Mouse (Mus musculus): ENCODE results near the gene Arhgap25.
"Not testable (repeated sequence)": the region's sequence is repeated elsewhere in the genome, so short reads cannot be mapped to it uniquely, and the experiment has no call there.

The Arhgap25 gene

DNA sequence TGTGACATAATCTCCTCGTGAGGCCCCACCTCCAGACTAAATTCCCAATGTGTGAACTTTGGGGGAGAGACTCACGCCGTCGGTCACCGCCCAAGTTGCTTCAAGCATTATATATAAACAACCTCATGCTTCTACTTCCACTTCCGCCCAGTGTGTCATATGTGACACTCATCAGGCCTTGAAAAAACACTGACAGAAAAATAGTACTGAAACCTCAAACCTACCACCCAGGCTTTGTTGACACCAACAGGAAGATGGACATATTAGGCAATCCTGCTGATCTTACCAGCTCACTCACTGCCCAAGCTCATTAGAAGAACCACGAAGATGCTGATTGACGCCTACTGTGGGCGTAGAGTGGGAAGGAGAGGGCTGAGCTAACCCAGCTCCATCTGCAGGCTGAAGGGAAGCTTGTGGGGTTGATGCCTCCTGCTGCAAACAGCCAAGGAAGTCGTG is 30.2 kb downstream of the Arhgap25 start:
- DNase-seq: no peak

DNA sequence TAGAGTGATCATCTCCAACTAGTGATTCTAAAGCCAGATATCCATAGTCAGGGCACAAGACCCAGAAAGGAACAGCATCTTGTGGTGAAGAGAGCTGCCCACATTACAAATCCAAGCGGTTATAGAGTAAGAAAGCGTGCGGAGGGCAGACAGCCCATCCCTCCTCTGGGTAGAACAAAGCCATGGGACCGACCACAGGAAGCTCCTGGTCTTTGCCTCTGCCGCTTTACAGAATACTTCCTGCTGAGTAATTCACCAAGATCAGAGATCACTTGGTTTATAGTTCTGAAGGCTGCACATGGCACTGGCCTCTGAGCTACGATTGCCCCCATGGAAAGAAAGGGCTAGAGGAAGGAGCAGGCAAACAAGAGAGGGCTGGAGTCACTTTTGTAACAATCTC is 30.6 kb downstream of the Arhgap25 start:
- no peak for DNase-seq

DNA sequence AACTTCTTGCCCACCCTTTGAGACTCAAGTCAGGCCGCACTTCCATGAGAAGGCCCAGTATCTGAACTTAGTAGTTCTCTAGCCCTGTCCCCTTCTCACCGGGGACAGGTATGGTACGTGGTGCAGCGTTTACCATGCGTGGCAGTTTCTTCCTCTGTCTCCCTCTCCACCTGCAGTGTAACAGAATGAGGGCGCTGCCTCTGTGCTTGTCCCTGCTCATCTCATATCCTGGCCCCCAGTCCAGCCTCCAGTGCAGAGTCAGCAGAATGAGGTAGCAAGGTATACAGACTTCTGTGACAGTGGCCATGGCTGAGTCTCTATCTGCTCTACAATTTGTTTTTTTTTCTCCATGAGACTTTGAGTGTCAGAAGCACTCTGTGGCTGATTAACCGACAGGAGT is 32.4 kb downstream of the Arhgap25 start:
- no peak for DNase-seq

DNA sequence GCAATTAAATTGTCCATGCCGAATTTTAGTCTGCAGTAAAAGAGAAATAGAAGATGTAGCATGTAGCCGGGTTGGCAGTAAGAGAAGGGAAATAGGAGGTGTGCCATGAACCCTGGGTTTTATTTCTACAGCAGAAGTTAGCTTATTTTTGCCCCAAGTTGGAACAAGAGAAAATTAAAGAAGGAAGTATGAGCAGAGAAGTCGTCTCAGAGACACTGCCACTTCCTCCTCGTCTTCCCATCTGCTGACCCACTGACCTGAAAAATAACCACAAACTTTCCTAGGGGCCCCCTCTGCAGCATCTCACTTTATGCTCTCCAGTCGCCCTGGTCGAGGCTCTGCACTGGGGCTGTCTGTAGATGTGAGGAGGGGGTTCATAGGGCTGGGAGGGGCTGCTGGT is 33.3 kb downstream of the Arhgap25 start:
- no peak for DNase-seq

DNA sequence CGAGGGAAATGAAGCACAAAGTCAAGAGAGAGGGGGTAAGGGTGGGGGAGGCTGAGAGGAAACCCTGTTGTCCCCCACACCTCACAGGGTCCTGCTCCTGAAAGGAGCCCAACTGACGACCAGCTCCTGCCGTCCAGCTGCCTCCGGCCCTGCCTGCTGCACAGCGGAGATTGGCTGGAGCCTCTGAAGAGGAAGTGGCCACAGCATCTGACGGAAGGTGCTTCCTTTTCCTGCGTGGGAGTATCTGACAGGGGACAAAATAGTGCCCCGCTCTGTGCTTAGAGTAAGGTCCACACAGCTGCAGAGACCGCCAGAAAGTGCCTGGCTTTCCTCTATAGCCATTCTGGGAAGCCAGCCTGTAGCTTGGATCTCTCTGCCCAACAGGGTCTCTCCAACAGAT is 36.9 kb downstream of the Arhgap25 start:
- DNase-seq: no peak

DNA sequence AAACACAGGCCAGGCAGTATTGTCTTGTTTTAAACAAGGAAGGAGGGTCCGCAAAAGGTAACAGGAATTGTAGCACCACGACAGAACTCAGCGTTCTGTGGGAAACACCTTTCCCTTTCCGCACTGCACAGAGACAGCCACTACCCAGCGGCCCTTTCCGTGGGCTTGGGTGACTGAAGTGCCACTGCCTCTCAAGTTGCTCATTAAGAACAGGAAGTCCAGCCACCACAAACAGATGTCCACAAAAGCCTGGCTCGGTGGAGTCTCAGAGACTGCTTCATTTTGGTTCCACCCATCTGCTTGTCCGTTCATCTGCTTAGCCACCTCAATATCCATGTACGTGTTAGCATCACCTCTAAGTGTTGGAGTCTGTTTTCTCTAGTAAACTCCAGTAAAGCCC is 38.7 kb downstream of the Arhgap25 start:
- no peak for DNase-seq

DNA sequence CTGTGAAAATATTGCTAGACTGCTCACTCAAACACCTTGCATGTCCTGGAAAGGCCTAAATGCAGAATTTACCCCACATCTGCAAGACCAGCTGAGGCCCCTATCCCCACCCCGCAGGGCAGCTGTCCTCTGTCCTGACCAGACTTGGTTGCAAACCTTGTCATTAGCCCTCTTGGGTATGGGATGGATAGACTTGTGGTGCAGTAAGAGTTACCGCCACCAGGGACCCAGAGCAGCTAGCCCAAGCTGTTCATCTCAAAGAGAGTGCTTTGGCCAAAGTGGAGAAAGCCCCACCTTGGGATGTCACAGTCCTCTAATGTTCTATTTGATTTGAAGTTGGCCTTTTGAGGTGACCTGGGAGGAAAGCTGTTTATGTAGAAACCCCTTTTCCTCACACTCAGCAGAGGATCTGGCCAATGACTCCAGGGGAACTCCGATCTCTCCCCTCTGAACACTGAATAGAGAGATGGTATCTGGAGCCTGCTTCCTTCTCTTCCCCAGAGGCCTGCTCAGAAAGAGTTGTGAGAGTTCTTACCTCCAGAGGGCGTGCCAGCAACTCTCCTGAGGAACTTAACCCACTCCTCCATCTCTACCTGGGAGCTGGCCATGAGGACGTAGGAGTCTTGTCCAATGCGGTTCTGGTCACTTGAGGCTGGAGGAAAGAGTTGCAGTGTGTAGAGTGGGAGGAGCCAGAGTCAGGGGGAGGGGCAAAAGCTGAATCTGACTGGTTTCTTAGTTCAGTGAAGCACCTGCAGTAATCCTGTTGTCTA is 45.2 kb downstream of the Arhgap25 start:
- DNase-seq: no peak

DNA sequence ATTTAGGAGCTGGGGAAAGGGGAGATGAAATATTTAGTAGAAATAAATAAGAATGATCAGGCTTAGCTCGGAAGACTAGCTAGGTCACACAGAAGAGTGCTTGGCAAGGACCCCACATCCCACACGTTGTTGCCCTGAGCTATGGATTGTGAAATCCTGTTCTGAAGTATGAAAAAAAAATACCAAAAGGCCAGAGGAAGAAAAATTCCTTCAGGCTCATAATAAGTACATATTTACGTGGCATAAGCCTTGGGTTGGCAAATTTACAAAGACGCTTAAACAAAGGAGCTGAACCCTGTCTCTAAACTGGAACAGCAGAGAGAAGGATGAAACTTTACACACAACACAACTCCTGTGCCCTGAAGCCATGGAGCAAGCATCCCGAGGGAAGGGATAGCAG is 48.3 kb downstream of the Arhgap25 start:
- DNase-seq: no peak

DNA sequence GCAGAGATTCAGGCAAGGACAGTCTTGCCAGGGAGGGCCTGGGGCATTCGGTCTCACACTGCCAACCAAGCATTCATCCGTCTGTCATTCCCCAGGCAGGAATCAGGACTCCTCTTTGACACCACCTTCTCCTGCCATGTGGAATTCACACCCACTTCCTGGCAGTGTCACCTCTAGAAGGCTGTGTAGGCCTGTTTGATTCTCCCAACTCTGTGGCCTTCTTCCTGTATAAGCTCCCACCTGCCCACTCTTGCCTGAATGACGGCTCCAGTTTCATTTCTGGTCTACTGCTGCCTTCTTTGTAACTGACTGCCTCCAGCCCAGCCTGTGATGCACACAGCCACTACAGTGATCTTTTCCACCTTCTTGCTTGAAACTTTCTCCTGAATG is 49.2 kb downstream of the Arhgap25 start:
- no peak for DNase-seq

DNA sequence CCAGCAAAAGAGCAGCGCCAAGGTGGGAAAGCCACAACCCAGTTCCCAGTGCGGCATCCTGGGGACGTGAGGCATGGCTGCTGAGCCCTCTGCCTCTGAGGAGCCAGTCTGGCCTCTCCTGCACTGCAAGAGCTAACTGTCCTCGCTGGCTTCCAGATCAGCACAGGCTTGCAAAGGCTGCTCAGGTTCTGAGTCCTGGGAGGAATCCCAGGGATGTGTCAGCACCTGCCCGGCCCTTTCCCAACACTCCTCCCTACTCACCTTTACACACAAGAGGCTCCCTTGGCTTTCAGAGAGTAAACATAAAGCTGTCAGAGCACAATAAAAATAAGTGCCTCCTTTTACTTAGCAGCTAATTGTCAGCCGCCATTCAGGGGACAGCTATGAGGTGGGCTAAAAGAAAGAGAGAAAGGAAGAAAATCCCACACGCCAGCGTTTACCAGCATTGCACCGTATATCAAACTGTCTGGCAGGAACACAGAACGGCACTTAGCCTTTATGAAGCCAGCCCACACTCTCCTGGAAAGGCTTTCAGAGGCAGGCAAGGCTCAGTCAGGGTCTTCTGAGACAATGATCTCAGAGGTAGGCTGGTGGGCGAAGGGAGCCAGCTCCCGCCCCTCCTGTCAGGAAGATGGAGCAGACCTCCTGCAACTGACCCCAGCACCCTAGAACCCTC is 49.7 kb downstream of the Arhgap25 start:
- no peak for DNase-seq

DNA sequence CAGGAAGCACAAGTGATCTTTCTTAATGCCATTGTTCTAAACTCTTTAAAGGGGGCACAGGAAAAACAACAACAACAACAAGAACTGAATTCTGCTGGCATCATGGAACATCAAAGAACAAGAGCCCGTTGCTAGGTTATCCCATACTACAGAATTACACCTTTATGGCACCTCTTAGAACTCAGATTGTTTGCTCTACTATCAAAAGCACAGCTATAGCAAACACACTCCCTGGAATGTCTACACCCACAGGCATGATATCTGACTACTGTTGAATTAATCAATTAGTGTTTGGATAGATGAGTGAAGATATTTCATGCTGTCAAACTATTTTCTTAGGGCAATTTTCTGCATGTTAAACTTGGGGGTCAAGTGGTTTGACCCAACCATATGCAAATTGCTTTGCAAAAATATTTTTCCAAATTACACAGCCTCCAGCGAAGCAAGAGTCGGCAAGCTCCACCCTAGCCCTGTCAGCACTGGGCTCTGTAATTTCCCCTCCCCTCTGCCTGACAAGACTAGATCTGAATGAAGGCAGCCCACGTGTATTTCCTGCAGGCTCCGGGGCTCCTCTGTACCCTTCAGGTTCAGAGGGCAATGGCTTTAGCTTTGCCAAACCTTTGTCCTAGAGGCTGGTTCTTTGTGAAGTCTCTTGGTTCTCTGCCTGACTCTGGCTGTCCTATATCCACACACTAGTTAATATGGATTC is 53.6 kb downstream of the Arhgap25 start:
- no peak for DNase-seq

DNA sequence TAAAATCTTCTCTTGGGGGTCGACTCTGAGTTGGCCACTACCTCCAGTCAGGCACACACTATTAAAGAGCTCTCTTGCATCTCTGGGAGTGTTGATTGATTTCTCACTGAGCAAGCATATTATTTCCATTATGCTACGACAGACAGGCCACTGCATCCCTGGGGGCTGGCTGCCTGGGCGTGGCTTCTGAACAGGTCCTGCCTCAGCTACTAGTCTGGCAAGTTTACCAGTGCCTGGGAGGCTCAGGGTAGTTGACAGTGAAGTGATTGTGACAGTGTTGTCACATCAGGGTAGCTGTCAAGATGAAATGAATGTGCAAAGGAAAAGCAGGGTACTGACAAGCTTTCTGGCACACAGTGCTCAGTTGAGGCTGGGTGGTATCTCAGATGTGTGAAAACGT is 54.2 kb downstream of the Arhgap25 start:
- no peak for DNase-seq

DNA sequence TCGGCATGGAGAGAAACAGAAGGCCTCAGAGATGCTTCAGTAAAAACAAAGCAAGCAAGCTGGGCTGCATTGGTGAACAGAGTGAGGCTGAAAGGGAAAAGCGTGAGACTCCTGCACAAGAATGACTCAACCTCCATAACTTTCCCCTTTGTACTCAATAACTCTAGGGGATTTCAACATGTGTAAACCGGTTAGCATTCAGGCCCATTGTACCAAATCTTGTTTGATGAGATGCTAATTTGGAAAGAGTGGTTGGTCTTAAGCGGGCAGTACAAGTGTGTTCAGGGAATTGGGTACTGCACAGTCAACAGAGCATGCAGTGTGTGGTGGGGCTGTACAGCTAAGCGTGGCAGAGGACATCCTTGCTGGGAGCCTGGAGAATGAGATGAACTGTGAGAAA is 57.8 kb downstream of the Arhgap25 start:
- no peak for DNase-seq

DNA sequence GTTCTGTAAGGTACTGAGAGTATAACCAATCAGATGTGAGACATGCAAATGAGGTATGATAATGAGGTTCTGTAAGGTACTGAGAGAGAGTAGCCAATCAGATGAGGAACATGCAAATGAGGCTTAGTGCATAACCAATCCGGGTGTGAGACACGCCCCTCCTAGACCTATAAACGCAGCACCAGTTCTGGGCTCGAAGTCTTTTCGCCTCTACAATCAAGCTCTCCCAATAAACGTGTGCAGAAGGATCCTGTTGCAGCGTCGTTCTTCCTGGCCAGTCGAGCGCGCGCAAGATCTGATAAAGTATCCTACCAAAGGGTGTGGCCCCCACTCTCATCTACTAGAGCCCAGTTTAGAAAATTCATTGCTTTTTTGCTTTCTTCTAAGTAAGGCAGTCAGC is 63.0 kb downstream of the Arhgap25 start:
- DNase-seq: not testable (repeated sequence)

DNA sequence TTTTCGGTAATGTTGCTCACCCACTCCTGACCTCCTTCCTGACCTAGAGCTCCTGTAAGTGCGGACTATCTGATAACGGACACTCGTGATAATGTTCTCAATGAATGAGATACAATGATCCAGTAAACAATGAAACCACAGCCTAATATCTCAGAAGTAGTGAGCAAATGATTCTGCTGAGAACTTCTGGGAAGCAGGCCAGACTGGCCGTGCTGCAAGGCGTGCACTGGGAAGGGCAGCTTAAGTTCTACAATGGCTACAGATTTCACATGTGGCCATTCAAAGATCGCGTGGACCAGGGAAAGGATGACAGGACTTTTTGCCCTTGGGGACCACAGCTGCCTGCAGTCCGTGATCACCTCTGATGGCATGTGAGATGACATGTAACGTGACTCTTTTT is 64.7 kb downstream of the Arhgap25 start:
- no peak for DNase-seq

DNA sequence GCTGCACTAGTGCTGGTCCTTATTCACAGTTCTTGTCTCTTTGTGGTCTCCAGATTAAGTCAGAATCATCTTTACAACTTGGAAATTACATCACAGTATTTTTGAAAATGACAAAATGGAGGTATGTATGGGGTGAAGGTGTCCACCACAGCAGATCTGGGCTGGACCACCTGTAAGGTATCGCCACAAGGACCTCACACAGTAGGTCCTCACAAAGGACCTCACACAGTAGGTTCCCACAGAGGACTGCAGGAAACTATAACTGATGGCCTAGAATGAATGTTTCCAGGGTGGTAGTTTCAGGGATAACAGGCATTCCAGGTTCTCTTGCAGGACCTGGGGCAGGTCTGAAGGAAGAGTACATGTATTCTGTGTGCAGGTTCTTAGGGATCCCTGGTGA is 65.7 kb downstream of the Arhgap25 start:
- DNase-seq: no peak

DNA sequence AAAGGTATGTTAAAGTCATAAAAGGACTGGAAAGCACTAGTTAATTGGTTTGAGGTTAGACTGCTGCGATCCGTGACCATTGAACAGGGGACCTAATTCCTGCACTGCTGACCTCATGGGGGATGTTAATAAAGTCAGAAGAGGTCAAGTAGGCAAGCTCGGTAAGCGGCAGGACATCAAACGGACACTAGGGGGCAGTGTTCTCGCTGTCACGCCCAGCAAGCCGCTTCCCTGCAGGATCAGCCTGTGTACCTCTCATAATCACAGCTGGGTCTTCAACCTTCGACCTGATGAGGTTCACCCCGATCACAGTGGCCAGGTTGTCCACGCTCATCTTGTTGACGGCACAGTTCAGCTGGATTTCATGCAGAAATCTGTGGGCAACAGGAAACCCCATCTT is 66.8 kb downstream of the Arhgap25 start:
- DNase-seq: peak; percentile 43 to 58

DNA sequence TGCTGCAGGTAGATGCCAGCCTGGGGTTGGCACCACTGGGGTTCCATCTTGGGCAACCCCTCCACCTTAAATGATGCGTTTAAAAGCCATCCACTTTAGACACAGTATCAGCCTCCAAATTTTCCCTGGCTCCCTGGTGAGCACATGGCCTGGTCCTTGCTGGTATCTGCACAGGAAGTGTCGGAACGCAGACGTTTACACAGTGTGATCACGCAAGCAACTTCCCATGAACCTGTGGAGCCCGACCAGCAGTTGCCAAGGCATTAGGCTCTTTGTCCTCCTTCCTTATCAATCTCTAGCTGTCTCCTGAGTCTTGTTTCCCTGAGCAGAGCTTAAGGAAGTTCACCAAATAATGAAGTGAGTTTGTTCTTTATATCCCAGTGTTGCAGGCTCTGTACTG is 77.6 kb downstream of the Arhgap25 start:
- DNase-seq: no peak

DNA sequence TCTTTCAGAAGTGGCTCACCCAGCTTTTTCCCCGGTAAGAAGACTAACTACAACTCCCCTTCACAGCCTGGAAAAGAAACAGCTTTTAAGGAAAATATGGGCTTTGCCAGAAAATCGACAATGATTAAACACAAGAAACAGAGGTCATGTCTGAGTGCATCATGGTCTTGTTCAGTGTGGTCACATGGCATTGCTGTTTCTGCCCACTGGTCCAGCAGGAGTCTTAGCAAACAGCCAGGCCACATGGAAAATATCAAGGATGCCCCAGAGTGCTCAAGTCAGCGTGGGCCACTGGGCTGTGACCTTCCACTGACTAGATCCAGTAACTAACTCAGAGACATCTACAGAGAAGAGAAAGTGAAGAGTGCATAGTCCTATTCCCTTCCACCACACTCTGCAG is 81.3 kb downstream of the Arhgap25 start:
- no peak for DNase-seq

DNA sequence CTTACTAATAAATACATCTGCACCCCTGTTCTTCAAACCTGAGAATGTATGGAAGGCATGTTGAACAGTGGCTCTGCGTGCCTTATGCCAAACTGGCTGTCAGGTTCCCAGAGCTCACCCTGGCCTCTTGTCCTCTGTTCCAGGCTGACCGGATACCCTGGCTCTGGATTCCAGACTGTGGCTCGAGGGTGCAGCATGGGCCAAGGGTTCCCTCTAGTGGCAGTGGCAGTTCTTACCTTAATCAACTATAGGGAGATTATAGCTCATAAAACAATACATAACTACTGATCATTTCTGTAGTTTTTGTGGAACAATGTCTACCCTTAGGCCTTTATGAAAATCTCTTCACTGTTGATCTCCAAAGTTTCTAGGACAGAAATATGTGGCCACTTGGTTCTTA is 82.0 kb downstream of the Arhgap25 start:
- DNase-seq: peak in 1 of 2 experiments; percentile 10

DNA sequence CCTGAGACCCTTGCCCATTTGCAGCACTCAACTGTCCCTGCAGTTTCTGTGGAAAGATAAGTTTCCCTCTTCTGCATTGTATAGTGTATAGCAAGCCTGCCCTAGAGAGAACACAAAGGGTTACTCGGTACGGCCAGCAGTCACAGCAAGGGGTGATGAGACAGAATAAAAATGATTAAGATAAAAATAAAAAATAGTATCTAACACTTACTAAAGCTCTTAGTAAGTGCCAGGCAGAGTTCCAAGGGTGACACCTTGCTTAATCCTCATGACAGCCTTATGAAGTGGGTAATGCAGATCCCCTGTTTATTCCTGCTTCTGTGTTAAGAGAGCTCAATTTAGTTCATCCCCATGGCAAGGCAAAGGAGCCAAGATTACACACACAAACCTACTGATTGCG is 83.5 kb downstream of the Arhgap25 start:
- DNase-seq: no peak

DNA sequence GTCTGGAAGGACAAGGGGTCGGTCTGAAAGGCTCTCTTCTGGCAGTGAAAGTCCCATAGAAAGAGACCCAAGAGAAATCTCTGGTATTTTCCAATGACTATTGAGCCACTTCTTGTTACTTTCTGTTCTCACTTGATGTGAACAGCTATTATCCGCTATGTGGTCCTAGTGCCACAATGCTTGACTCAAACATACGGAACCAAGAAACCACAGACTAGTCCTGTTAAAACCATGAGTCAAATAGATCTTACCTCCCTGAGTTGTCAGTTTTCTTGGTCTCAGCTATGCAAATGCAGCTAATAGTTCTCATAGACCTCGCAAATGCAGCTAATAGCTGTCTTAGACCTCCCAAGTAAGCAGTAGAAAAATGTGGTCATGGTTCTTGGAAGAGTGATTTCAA is 85.8 kb downstream of the Arhgap25 start:
- DNase-seq: no peak

DNA sequence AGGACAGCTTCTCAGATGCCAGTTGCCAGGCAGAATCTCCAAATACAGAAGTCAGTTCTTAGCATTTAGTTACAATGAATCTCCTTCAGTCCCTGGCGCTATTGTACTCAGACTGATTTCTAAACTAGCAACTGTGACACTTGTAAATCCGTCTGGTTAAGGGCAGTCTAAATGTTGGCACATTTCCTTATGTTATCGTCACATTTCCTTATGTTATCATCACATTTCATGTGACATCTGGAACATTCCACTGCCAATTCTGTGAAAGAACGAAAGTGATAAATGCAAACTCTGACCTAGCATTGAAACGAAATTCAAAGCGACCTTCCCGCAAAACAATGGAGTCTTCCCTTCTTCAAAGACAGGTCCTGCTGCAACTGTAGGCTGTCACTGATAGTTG is 87.8 kb downstream of the Arhgap25 start:
- DNase-seq: no peak

DNA sequence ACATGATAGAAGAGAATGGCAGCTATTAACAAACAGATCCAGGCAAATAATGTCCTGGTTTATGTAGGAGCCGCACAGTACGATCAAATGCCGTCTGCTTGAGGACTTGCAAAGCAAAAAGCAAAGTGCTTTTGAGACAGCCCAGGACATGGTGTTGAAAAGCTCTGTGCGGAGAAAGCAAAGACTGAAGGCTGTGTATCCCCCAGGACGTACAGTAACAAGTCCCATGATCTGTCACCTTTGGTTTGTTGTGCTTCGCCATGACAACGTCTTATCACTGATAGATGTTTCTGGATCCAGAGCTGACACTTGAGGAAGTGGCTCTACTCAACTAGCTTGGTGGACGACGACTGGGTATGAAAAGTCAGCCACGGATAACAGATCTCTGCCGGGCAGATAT is 89.8 kb downstream of the Arhgap25 start:
- no peak for DNase-seq
